Mouse (Mus musculus) stomach, postnatal 0 days (tissue): ENCODE data around the gene Ccdc154. TPM values are rescaled to one million over a fixed set of nuclear protein-coding genes. Genes with fewer than 3 reads are reported as not detected.
A peak's percentile ranks its signal among the peaks of the same experiment; 100 is the strongest.
"Not testable (repeated sequence)": the region's sequence is repeated elsewhere in the genome, so short reads cannot be mapped to it uniquely, and the experiment has no call there.

Experiments
- ATAC-seq: fragments of 200-750 bp; cut with Nextera tagmentation; 2 replicates; pipeline ENCODE4 v1.8.0; 2017; ENCODE audit not compliant: low FRiP score, low TSS enrichment
- DNase-seq: peaks from one replicate; pipeline ENCODE4 v3.0.0-alpha.2; 2016; ENCODE audit warnings: low spot score
- H3K27ac ChIP-seq: fragments of 300-500 bp; sonication (generic); replicated peaks from 2 replicates; pipeline ENCODE4 v1.5.1; 2014; ENCODE audit warnings: mild to moderate bottlenecking, control low read depth
- H3K27me3 ChIP-seq: fragments of 300-500 bp; sonication (generic); 2 replicates; pipeline ENCODE4 v1.6.1; 2014; ENCODE audit warnings: low read length; ENCODE audit not compliant: control insufficient read depth, insufficient read depth
- H3K36me3 ChIP-seq: fragments of 300-500 bp; sonication (generic); 2 replicates; pipeline ENCODE4 v1.6.1; 2014; ENCODE audit warnings: low read length, mixed read lengths; ENCODE audit not compliant: control insufficient read depth, insufficient read depth
- H3K4me1 ChIP-seq: fragments of 300-500 bp; sonication (generic); replicated peaks from 2 replicates; pipeline ENCODE4 v1.6.1; 2014; ENCODE audit warnings: antibody characterized with exemption; ENCODE audit not compliant: control insufficient read depth, insufficient read depth
- H3K4me2 ChIP-seq: fragments of 300-500 bp; sonication (generic); replicated peaks from 2 replicates; pipeline ENCODE4 v1.6.1; 2014; ENCODE audit warnings: low read depth, mild to moderate bottlenecking, control low read depth, moderate library complexity
- H3K4me3 ChIP-seq: fragments of 300-500 bp; sonication (generic); 2 replicates; pipeline ENCODE4 v1.5.1; 2014; ENCODE audit warnings: low read depth, low read length, control low read depth
- H3K9ac ChIP-seq: fragments of 300-500 bp; sonication (generic); 2 replicates; pipeline ENCODE4 v1.6.1; 2014; ENCODE audit warnings: mild to moderate bottlenecking, low read length, control low read depth, mixed read lengths
- H3K9me3 ChIP-seq: fragments of 300-500 bp; sonication (generic); 2 replicates; pipeline ENCODE4 v1.6.1; 2016; ENCODE audit warnings: low read length; ENCODE audit not compliant: control insufficient read depth
- CTCF ChIP-seq: IDR thresholded peaks from 2 replicates; pipeline ENCODE4 v1.5.1; 2016; ENCODE audit warnings: antibody characterized with exemption, low read depth, mild to moderate bottlenecking, moderate library complexity
- EP300 ChIP-seq: optimal IDR thresholded peaks from 2 replicates; pipeline ENCODE3; 2016; ENCODE audit warnings: antibody characterized with exemption
- WGBS: fragments of 180-500 bp; shearing (Covaris S2); extraction: QIAGEN DNeasy Blood & Tissue Kit; methylation state at CpG from one replicate; pipeline ENCODE4 v1.1.7; 2014; 5-methylcytosine and 5-hydroxymethylcytosine counted together
- polyA plus RNA-seq: library from polyadenylated mRNA; unstranded; fragments of >200 nt; fragmentation: Nextera tagmentation; extraction: Ambion mirVana; gene quantifications from 2 replicates; pipeline ENCODE4 v1.2.1, GENCODE M21; 2015

The Ccdc154 gene
- polyA plus RNA-seq, 1 experiment from 2014 or later, result 0.84 TPM

DNA sequence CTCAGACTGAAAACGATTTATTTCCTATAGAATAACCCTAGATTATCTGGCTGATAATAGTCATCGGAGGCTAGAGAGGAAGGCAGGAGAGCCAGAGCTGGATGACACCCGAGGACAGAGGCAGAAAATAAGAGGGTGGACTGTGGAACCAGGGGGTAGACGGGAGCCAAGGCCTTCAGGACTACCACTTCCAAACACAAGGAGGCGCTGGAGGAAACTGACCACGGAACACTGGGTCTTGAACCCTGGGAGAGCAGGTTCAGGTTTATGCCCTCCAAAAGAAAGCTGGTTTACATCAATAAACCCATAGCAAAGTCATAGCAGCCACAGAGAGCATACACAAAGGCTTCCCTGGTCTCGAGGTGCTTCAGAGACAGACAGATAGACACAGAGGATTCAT is 38.3 kb upstream of the Ccdc154 start:
- Histone ChIP-seq H3K4me1 (no peaks in the 10 kb centered on the region), H3K4me2 (no peak overlapping the region), H3K4me3 (no peak overlapping the region), H3K36me3 (no peaks in the 10 kb centered on the region), H3K27ac (no peak overlapping the region), H3K27me3 (no peaks in the 10 kb centered on the region), H3K9me3 (no peaks in the 10 kb centered on the region), H3K9ac (no peak overlapping the region)
- ATAC-seq, result no peak
- TF ChIP-seq EP300 (no peak), CTCF (peak; percentile 63)
- WGBS, result 26% methylated on average over 7 of the region's 7 CpGs
- DNase-seq, result no peak

DNA sequence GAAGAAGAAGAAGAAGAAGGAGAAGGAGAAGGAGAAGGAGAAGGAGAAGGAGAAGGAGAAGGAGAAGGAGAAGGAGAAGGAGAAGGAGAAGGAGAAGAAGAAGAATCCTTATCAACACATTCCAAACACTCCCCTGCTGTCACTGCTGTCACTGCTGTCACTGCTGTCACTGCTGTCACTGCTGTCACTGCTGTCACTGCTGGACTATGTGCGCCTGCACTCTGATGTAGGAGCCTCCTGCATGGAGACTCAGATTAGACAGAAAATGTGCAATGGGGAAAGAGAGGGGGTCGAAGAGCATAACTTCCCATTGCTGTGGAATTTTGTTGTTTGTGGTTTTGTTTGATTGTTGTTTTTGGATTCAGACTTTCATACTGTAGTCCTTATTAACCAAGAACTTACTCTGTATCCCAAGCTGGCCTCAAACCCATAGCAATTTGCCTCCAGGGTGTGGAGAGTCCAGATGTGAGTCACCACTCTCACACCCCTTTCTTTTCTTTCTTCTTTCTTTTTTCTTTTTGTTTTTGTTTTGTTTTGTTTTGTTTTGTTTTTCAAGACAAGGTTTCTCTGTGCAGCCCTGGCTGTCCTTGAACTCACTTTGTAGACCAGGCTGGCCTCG is 36.7 kb upstream of the Ccdc154 start:
- H3K4me2 ChIP-seq, H3K4me3 ChIP-seq, H3K4me1 ChIP-seq, H3K27ac ChIP-seq, H3K36me3 ChIP-seq, H3K9me3 ChIP-seq, H3K9ac ChIP-seq, DNase-seq, H3K27me3 ChIP-seq, ATAC-seq: not testable (repeated sequence)
- 82% methylated on average over 3 of the region's 3 CpGs for WGBS

DNA sequence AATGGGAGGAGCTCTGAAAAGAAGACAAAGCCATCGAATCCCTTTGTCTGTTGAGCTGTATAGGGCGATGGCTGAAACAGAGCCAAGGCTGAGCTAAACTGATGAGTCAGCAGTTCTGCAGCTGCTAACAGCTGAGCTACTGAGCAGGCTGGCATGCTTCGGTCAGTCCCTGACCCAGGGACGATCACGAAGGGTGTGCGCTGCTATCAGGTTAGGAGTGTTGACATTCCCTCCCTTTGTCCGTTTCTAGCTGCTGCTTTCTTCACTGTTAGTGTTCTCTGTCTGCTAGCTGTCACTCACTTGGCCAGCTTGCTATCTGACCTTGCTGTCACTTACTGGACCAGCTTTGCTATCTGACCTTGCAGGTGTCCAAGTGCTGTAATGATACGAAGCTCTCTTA is 35.2 kb upstream of the Ccdc154 start:
- Histone ChIP-seq H3K4me2 (no peak overlapping the region), H3K9me3 (no peaks in the 10 kb centered on the region), H3K27ac (no peak overlapping the region), H3K9ac (no peak overlapping the region), H3K4me1 (no peaks in the 10 kb centered on the region), H3K36me3 (no peaks in the 10 kb centered on the region), H3K27me3 (no peaks in the 10 kb centered on the region), H3K4me3 (no peak overlapping the region)
- ATAC-seq (peak; percentile 43; the same call in 1 of the 2 replicates), DNase-seq (no peak)
- 38% methylated on average over 8 of the region's 8 CpGs for WGBS
- no peak for TF ChIP-seq EP300

DNA sequence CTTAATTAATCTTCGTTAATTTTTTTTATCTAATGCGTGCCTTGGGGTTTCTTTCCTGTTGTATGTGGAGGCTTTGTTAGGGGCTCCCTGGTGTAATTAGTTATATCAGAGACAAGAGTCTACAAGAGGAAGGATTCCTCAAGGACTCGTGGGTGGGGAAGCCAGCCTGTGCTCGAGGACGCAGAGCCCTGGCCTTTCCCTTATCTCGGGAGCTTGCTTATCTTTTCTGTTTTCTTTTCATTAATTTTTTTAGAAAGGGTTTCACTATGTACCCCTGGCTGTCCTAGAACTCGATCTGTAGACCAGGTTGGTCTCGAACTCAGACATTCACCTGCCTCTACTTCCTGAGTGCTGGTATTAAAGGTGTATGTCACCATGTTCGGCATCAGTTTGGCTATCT is 34.6 kb upstream of the Ccdc154 start:
- WGBS, result 56% methylated on average over 9 of the region's 9 CpGs

DNA sequence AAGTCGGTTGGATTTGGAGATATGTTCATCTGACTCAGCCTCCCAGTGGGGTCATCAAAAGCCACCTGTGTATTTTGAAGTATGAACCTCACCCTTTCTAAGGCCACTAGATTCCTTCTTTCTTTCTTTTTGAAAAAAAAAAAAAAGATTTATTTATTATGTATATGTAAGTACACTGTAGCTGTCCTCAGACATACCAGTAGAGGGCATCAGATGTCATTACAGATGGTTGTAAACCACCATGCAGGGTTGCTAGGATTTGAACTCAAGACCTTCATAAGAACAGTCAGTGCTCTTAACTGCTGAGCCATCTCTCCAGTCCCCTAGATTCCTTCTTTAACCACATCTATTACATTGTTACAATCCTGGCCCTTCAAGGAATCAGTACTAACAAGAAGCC is 32.2 kb upstream of the Ccdc154 start:
- H3K4me3 ChIP-seq, result no peak overlapping the region
- ATAC-seq, result no peak
- no peaks in the 10 kb centered on the region for H3K36me3 ChIP-seq
- TF ChIP-seq EP300, result no peak
- TF ChIP-seq CTCF, result peak; percentile 44
- no peaks in the 10 kb centered on the region for H3K4me1 ChIP-seq
- no peaks in the 10 kb centered on the region for H3K9me3 ChIP-seq
- 79% methylated on average over 1 of the region's 1 CpGs for WGBS
- no peaks in the 10 kb centered on the region for H3K27me3 ChIP-seq
- no peak for DNase-seq
- no peak overlapping the region for H3K4me2 ChIP-seq
- H3K9ac ChIP-seq, result no peak overlapping the region
- no peak overlapping the region for H3K27ac ChIP-seq

More for the DNA sequence above, 34.6 kb upstream of the Ccdc154 start:
- Histone ChIP-seq H3K4me2 (no peak overlapping the region), H3K27me3 (no peaks in the 10 kb centered on the region), H3K4me3 (no peak overlapping the region), H3K4me1 (no peaks in the 10 kb centered on the region), H3K36me3 (no peaks in the 10 kb centered on the region), H3K9me3 (no peaks in the 10 kb centered on the region), H3K9ac (no peak overlapping the region), H3K27ac (no peak overlapping the region)
- TF ChIP-seq EP300, result no peak
- no peak for TF ChIP-seq CTCF
- ATAC-seq, result no peak
- no peak for DNase-seq

DNA sequence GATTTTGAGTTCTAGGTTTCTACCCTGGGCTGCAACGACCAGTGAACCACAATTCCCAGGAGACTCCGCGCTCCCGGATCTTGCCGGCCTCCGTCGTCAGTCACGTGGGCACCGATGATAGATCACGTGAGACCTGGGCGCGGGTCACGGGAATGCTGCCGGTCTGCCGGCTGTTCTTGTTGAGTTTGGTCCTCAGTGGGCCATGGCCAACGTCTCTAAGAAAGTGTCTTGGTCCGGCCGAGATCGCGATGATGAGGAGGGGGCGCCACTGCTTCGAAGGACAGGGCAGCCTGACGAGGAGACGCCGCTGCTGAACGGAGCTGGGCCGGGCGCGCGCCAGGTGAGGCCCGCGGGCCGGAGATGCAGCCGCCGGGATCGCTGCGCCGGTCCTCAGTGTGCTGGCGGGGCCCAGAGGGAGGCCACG is 29.0 kb upstream of the Ccdc154 start, which contains the start of gene Clcn7:
TSS of gene Clcn7 (plus strand) at position 117 of the 424 bp plus-strand sequence.
- no peaks in the 10 kb centered on the region for H3K36me3 ChIP-seq
- H3K9ac ChIP-seq, result peak within 1 kb of the TSS; percentile 87
- peak within 1 kb of the TSS; percentile 91 for H3K4me3 ChIP-seq
- peak within 1 kb of the TSS; percentile 54 for H3K4me2 ChIP-seq
- H3K27ac ChIP-seq, result peak within 1 kb of the TSS; percentile 53; the same call in 1 of the 2 replicates
- no peaks in the 10 kb centered on the region for H3K9me3 ChIP-seq
- DNase-seq (peak; percentile 94), ATAC-seq (peak; percentile 94)
- H3K4me1 ChIP-seq, result no peaks in the 10 kb centered on the region
- TF ChIP-seq EP300 (no peak), CTCF (peak; percentile 27; the same call in 1 of the 2 replicates)
- under 1% methylated on average over 40 of the region's 40 CpGs for WGBS
- H3K27me3 ChIP-seq, result no peaks in the 10 kb centered on the region
